Mouse (Mus musculus): Measurements from ENCODE around the gene Rnf130.

- TF ChIP-seq CTCF (IDR thresholded peaks at IDR 0.05; ENCODE audit: low read depth) (no peak), EP300 (optimal IDR thresholded peaks at IDR 0.05) (no peak)
Measured at GRCm38 (mm10) chr11:50048115-50048514, 23.0 kb downstream of the Rnf130 start.

Measured in stomach, postnatal 0 days (tissue).